Mouse (Mus musculus) cortical plate, adult 2 months (tissue): Measurements from ENCODE around the gene Fam167b.

ENCODE experiments used
- CTCF ChIP-seq: fragments of 200-500 bp; IDR thresholded peaks from 2 replicates; pipeline ENCODE4 v1.5.1; 2011; ENCODE audit warnings: mild to moderate bottlenecking, control low read depth, low read length; ENCODE audit not compliant: insufficient read depth; ENCODE audit errors: extremely low read depth
- POLR2A ChIP-seq: fragments of 200-500 bp; IDR thresholded peaks from 2 replicates; pipeline ENCODE4 v1.6.1; 2011; ENCODE audit warnings: mild to moderate bottlenecking, low read length, control low read depth; ENCODE audit not compliant: insufficient read depth; ENCODE audit errors: extremely low read depth

GRCm38 (mm10) chr4:129577688-129578087, 661 bp downstream of the Fam167b start:
- TF ChIP-seq CTCF (no peak), POLR2A (no peak)
